ENCODE assay signal across 11 mouse cellular contexts in genomic region chr2:32963981-32964380, GRCm38 (mm10). TPM values are rescaled to one million over a fixed set of nuclear protein-coding genes. Genes with fewer than 3 reads are reported as not detected.
DNase-seq lines count a peak whose midpoint lies in the region; ATAC-seq and TF ChIP-seq lines count a peak whose summit lies in the region.
"Had no signal": no experiment of that assay in that cellular context is flagged by ENCODE, and none has a peak within 500 bp of the region (broad histone marks: within the 10 kb centered on the region; RNA-seq: fewer than 3 reads in every experiment).

No protein-coding gene starts in this region.

- no peaks in the 10 kb centered on the region for H3K79me2 ChIP-seq in heart, adult 2 months (replicated peaks; ENCODE audit: control insufficient read depth, insufficient read depth, low read length)

- no peak for TF ChIP-seq POLR2A in heart, adult 2 months (IDR thresholded peaks at IDR 0.05; ENCODE audit: insufficient read depth, low read depth, low read length)

- H3K4me2 ChIP-seq in heart, embryonic 11.5 days: peak overlapping the region; percentile 93; the same call in 1 of the 2 replicates
- H3K4me2 ChIP-seq in neural tube, embryonic 12.5 days (replicated peaks): peak overlapping the region; percentile 94
- no peak overlapping the region for H3K4me2 ChIP-seq in neural tube, embryonic 15.5 days
- H3K4me2 ChIP-seq in limb, embryonic 12.5 days: peak overlapping the region; percentile 96

- 0 out of 2 replicates have a peak overlapping the region, but pooled peaks have one; percentile 36 for H3K27ac ChIP-seq in heart, embryonic 11.5 days (ENCODE audit: low read depth, low read length)
- H3K27ac ChIP-seq in heart, adult 2 months: no peak overlapping the region
- no peak overlapping the region for H3K27ac ChIP-seq in neural tube, embryonic 12.5 days
- no peak overlapping the region for H3K27ac ChIP-seq in neural tube, embryonic 15.5 days (replicated peaks)
- H3K27ac ChIP-seq in limb, embryonic 12.5 days: no peak overlapping the region

- H3K36me3 ChIP-seq in heart, embryonic 11.5 days (ENCODE audit: control insufficient read depth, insufficient read depth, low read length): peaks cover 15% of the 10 kb centered on the region; the same call in 1 of the 2 replicates
- H3K36me3 ChIP-seq in heart, adult 2 months (ENCODE audit: control insufficient read depth, insufficient read depth, low read length): no peaks in the 10 kb centered on the region
- H3K36me3 ChIP-seq in neural tube, embryonic 12.5 days: peaks cover 22% of the 10 kb centered on the region
- peaks cover 22% of the 10 kb centered on the region for H3K36me3 ChIP-seq in neural tube, embryonic 15.5 days
- H3K36me3 ChIP-seq in limb, embryonic 12.5 days: peaks cover 28% of the 10 kb centered on the region

- no peak for TF ChIP-seq CTCF in heart, adult 2 months (IDR thresholded peaks at IDR 0.05)

- WGBS in heart, embryonic 11.5 days (ENCODE audit: insufficient replicate concordance): 48% methylated on average over 1 of the region's 1 CpGs
- 78% methylated on average over 1 of the region's 1 CpGs for WGBS in heart, adult 2 months
- WGBS in neural tube, embryonic 12.5 days: 88% methylated on average over 1 of the region's 1 CpGs
- 86% methylated on average over 1 of the region's 1 CpGs for WGBS in neural tube, embryonic 15.5 days
- WGBS in limb, embryonic 12.5 days: 83% methylated on average over 1 of the region's 1 CpGs

- intact Hi-C loops in heart, adult 2 months (cut with DNase I): no loop called here

- no peaks in the 10 kb centered on the region for H3K27me3 ChIP-seq in heart, embryonic 11.5 days (ENCODE audit: control insufficient read depth, insufficient read depth, low read length)
- H3K27me3 ChIP-seq in heart, adult 2 months (ENCODE audit: control insufficient read depth, insufficient read depth, low read length): no peaks in the 10 kb centered on the region
- no peaks in the 10 kb centered on the region for H3K27me3 ChIP-seq in neural tube, embryonic 12.5 days (replicated peaks)
- no peaks in the 10 kb centered on the region for H3K27me3 ChIP-seq in neural tube, embryonic 15.5 days (replicated peaks)
- H3K27me3 ChIP-seq in limb, embryonic 12.5 days: no peaks in the 10 kb centered on the region

- ATAC-seq in heart, embryonic 11.5 days (replicated peaks; ENCODE audit: insufficient number of reproducible peaks, low FRiP score, low TSS enrichment): no peak
- no peak for ATAC-seq in neural tube, embryonic 12.5 days (ENCODE audit: low FRiP score, low read depth)
- no peak for ATAC-seq in neural tube, embryonic 15.5 days (ENCODE audit: low FRiP score)
- no peak for ATAC-seq in limb, embryonic 12.5 days (ENCODE audit: insufficient number of reproducible peaks, insufficient read depth, low FRiP score, low TSS enrichment, low read depth)

- DNase-seq in heart, adult 2 months: no peak
- DNase-seq in frontal cortex, adult 2 months (ENCODE audit: extremely low spot score in 1 of 2, low spot score in 1 of 2): no peak
- no peak for DNase-seq in ovary, postnatal 10 days (ENCODE audit: low spot score)
- no peak for DNase-seq in gastrocnemius, postnatal 10 days
- DNase-seq: cerebellum, adult 18-20 months; kidney, adult 18-20 months; right cerebral cortex, postnatal 4 days had no signal

- peaks cover 27% of the 10 kb centered on the region for H3K4me1 ChIP-seq in heart, embryonic 11.5 days (ENCODE audit: control insufficient read depth, insufficient read depth, low read length)
- H3K4me1 ChIP-seq in heart, adult 2 months (ENCODE audit: control insufficient read depth, insufficient read depth, low read length): peaks cover 17% of the 10 kb centered on the region
- H3K4me1 ChIP-seq in neural tube, embryonic 12.5 days: peaks cover 52% of the 10 kb centered on the region
- H3K4me1 ChIP-seq in neural tube, embryonic 15.5 days: peaks cover 61% of the 10 kb centered on the region
- peaks cover 53% of the 10 kb centered on the region for H3K4me1 ChIP-seq in limb, embryonic 12.5 days (replicated peaks)

- no peaks in the 10 kb centered on the region for H3K9me3 ChIP-seq in heart, embryonic 11.5 days (replicated peaks; ENCODE audit: control insufficient read depth, low read length)
- H3K9me3 ChIP-seq in neural tube, embryonic 12.5 days: no peaks in the 10 kb centered on the region
- H3K9me3 ChIP-seq in neural tube, embryonic 15.5 days (replicated peaks): no peaks in the 10 kb centered on the region
- H3K9me3 ChIP-seq in limb, embryonic 12.5 days: no peaks in the 10 kb centered on the region

- no peak for TF ChIP-seq EP300 in heart, adult 2 months (IDR thresholded peaks at IDR 0.05; ENCODE audit: insufficient read depth, low read depth, low read length)

- H3K4me3 ChIP-seq in heart, embryonic 11.5 days (ENCODE audit: low read depth, low read length): 0 out of 2 replicates have a peak overlapping the region, but pooled peaks have one; percentile 92
- H3K4me3 ChIP-seq in heart, adult 2 months: no peak overlapping the region
- no peak overlapping the region for H3K4me3 ChIP-seq in neural tube, embryonic 12.5 days
- H3K4me3 ChIP-seq in neural tube, embryonic 15.5 days (replicated peaks): no peak overlapping the region
- peak overlapping the region; percentile 92; the same call in 1 of the 2 replicates for H3K4me3 ChIP-seq in limb, embryonic 12.5 days (replicated peaks)

- no peak overlapping the region for H3K9ac ChIP-seq in heart, embryonic 11.5 days (ENCODE audit: low read depth, low read length)
- no peak overlapping the region for H3K9ac ChIP-seq in heart, adult 2 months (ENCODE audit: low read depth, low read length)
- H3K9ac ChIP-seq in neural tube, embryonic 12.5 days: no peak overlapping the region
- no peak overlapping the region for H3K9ac ChIP-seq in neural tube, embryonic 15.5 days (replicated peaks)
- H3K9ac ChIP-seq in limb, embryonic 12.5 days (replicated peaks): peak overlapping the region; percentile 98; the same call in 1 of the 2 replicates

RNA-seq across cellular contexts. Expression of gene Lrsam1, which starts 2.6 kb away (rescaled TPM):
- 6.7 and 7.4 TPM in 2 replicates for polyA plus RNA-seq in heart, embryonic 11.5 days (2014; fragmentation: Nextera tagmentation; extraction: Ambion mirVana)
- total RNA-seq in heart, adult 2 months (2021): 10 to 100 TPM; 12.6 to 16.3 TPM
- polyA plus RNA-seq in heart, adult 2 months (2012; rRNA removed): 11.4 and 14.8 TPM in 2 replicates
- 17.8 and 22.3 TPM in 2 replicates for polyA plus RNA-seq in neural tube, embryonic 12.5 days (2016; fragmentation: Nextera tagmentation; extraction: Ambion mirVana)
- polyA plus RNA-seq in neural tube, embryonic 15.5 days (2015; fragmentation: Nextera tagmentation; extraction: Ambion mirVana): 22.0 and 23.5 TPM in 2 replicates
- 10.4 and 11.8 TPM in 2 replicates for polyA plus RNA-seq in limb, embryonic 12.5 days (2016; fragmentation: Nextera tagmentation; extraction: Ambion mirVana)
- polyA plus RNA-seq in frontal cortex, adult 2 months (2012; rRNA removed): 21.5 and 26.0 TPM in 2 replicates
- 10 to 100 TPM in 1 of 2 experiments, 1 to 10 TPM in 1; 9.9 to 12.9 TPM for total RNA-seq in gastrocnemius, postnatal 10 days (2021)

RNA-seq across cellular contexts. Expression of gene Rpl12, which starts 2.6 kb away (rescaled TPM):
- polyA plus RNA-seq in heart, embryonic 11.5 days (2014; fragmentation: Nextera tagmentation; extraction: Ambion mirVana): 131 and 158 TPM in 2 replicates
- total RNA-seq in heart, adult 2 months (2021): 10 to 100 TPM; 60.6 to 64.0 TPM
- polyA plus RNA-seq in heart, adult 2 months (2012; rRNA removed): 150 and 174 TPM in 2 replicates
- 108 and 122 TPM in 2 replicates for polyA plus RNA-seq in neural tube, embryonic 12.5 days (2016; fragmentation: Nextera tagmentation; extraction: Ambion mirVana)
- 104 and 116 TPM in 2 replicates for polyA plus RNA-seq in neural tube, embryonic 15.5 days (2015; fragmentation: Nextera tagmentation; extraction: Ambion mirVana)
- 184 and 185 TPM in 2 replicates for polyA plus RNA-seq in limb, embryonic 12.5 days (2016; fragmentation: Nextera tagmentation; extraction: Ambion mirVana)
- polyA plus RNA-seq in frontal cortex, adult 2 months (2012; rRNA removed): 374 and 403 TPM in 2 replicates
- 100 to 1,000 TPM; 156 to 177 TPM for total RNA-seq in gastrocnemius, postnatal 10 days (2021)

RNA-seq across cellular contexts. Expression of gene Slc2a8, which starts 17.9 kb away (rescaled TPM):
- polyA plus RNA-seq in heart, embryonic 11.5 days (2014; fragmentation: Nextera tagmentation; extraction: Ambion mirVana): 12.1 and 13.2 TPM in 2 replicates
- 10 to 100 TPM; 12.8 to 16.6 TPM for total RNA-seq in heart, adult 2 months (2021)
- 25.2 and 35.7 TPM in 2 replicates for polyA plus RNA-seq in heart, adult 2 months (2012; rRNA removed)
- polyA plus RNA-seq in neural tube, embryonic 12.5 days (2016; fragmentation: Nextera tagmentation; extraction: Ambion mirVana): 25.0 and 26.3 TPM in 2 replicates
- 24.7 and 27.6 TPM in 2 replicates for polyA plus RNA-seq in neural tube, embryonic 15.5 days (2015; fragmentation: Nextera tagmentation; extraction: Ambion mirVana)
- polyA plus RNA-seq in limb, embryonic 12.5 days (2016; fragmentation: Nextera tagmentation; extraction: Ambion mirVana): 25.4 and 25.7 TPM in 2 replicates
- 37.7 and 40.8 TPM in 2 replicates for polyA plus RNA-seq in frontal cortex, adult 2 months (2012; rRNA removed)
- 1 to 10 TPM; 7.2 to 7.6 TPM for total RNA-seq in gastrocnemius, postnatal 10 days (2021)

Comparison
In these comparisons a context has a peak if more than half of its experiments do, and no peak if none do; other contexts are left out.
1. H3K4me3 ChIP-seq: peak in heart, embryonic 11.5 days (single experiment) and limb, embryonic 12.5 days (single experiment); none in heart, adult 2 months (single experiment), neural tube, embryonic 12.5 days (single experiment) and neural tube, embryonic 15.5 days (single experiment).